Mouse (Mus musculus) brain, adult 2 months (tissue): ENCODE data around the gene Pex19.

Experiments used
- DNase-seq: peaks from one replicate; pipeline ENCODE4 v3.0.0; 2011; ENCODE audit warnings: low read depth, low spot score

The Pex19 gene

GRCm38 (mm10) chr1:172133535-172133934 lies 7.0 kb downstream of the Pex19 start:
- peak; percentile 51 for DNase-seq

DNA sequence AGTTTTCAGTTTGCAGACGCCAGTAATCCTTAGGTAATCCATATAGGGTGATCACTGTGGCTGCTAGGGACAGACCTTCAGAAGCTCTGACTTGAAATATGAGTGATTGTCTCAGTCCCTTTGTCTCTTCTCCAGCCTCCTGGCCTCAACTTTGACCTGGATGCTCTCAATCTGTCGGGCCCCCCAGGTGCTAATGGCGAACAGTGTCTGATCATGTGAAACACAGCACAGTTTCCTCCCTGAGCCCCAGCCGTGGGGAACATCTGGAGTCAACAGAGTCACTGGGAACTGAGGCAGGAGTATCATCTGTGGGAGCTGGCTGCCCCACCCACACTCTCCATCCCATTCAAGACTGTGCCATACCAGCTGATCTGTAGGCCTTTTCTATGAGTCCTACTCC lies 7.5 kb downstream of the Pex19 start:
- DNase-seq = no peak

DNA sequence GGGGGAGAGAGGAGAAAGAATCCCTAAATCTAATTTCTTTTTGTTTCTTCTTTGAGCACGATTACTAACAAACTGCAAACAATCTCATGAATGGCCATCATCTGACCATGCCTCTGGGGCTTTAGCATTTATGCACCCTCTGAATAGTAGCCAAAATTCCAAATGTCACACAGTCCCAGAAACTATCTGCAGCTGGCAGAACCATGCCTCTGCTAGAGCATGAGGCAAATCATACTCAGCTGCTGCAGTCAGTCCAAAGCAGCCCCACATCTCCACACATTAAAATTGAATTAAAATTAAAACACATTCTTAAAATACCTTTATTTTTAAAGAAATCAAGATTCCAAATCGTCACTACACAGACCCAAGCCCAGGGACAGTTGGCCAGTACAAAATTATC lies 13.6 kb downstream of the Pex19 start:
- no peak for DNase-seq

- DNase-seq = peak; percentile 43
These were observed 14.3 kb downstream of the Pex19 start for GRCm38 (mm10) chr1:172140825-172141224.

DNA sequence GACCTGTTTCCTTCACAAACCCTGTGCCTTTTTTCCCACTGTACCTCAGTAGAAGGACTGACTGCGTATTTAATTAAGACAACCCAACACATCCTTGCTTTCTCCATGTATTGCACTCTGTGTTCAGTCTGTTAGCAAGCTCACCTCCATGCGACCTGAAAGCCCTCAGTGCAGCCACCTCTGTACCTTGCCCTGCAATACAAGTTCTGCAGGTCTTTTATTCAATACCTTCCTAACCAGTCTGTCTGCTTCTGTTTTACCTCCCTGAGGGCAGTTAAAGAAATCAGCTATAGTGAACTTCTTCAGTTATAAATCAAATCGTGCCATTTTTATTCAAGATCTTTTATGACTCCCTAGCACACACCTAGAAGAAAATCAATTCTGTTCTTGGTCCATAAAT lies 15.0 kb downstream of the Pex19 start:
- DNase-seq = no peak

DNA sequence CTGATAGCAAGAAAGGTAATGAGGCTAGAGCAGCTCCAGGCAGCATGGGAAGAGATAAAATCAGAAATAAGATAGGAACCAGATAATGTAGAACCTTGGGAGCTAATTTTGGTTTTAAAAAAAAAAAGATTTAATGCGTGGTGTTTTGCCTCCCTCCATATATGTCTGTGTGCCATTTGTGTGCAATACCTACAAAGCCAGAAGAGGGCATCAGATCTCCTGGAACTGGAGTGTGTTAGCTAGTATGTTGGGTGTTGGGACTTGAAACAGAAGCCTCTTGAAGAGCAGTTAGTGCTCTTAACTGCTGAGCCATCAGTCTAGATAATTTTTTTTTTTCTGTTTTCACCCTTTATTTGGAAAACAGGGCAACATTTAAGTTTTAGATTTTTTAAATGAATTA lies 17.0 kb downstream of the Pex19 start:
- peak; percentile 87 for DNase-seq

- peak; percentile 98 for DNase-seq
These were observed 21.3 kb downstream of the Pex19 start, which contains the start of gene Dcaf8 for GRCm38 (mm10) chr1:172147835-172148278. Gene Dcaf8 (plus strand): TSS chr1:172148084.

GRCm38 (mm10) chr1:172148279-172148954 lies 21.9 kb downstream of the Pex19 start:
- peak; percentile 45 for DNase-seq

- no peak for DNase-seq
These were observed 22.6 kb downstream of the Pex19 start for GRCm38 (mm10) chr1:172148955-172149815.

GRCm38 (mm10) chr1:172154536-172154935 lies 28.0 kb downstream of the Pex19 start:
- no peak for DNase-seq

GRCm38 (mm10) chr1:172155518-172155917 lies 29.0 kb downstream of the Pex19 start:
- no peak for DNase-seq

DNA sequence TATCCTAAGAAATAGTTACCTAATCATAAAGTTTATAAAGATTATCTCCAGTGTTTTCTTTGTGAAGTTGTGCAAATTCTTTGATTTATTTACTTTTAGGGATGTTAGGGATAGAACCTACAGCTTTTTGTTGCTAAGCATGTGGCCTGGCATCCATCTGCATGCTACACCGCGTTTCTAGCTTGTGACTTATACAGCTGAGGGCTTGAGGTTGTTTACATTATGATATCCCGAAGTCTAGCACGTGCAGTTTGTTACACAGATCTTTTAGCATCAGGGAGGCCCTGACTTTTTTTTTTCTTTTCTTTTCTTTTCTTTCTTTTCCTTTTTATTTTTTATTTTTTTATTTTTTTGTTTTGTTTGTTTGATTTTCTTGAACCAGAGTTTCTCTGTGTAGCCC lies 33.4 kb downstream of the Pex19 start:
- no peak for DNase-seq

- DNase-seq = no peak
These were observed 34.0 kb downstream of the Pex19 start for GRCm38 (mm10) chr1:172160508-172160907.

GRCm38 (mm10) chr1:172162009-172162408 lies 35.5 kb downstream of the Pex19 start:
- DNase-seq = peak; percentile 76

DNA sequence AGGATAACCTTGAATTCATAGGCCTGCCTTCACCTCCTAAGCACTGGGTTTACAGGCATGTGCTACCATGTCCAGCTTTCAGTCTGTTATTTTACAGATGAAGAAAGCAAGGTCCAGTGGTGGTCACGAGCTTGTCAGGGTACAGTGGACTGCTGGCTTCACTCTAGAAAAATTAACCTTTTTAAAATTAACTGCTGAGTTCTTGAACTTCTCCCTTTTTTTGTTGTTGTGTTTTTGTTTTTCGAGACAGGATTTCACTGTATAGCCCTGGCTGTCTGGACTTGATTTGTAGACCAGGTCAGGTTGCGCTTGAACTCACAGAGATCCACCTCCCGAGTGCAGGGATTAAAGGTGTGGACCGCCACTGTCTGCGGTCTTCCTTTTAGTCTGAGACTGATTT lies 36.4 kb downstream of the Pex19 start:
- DNase-seq = no peak

DNA sequence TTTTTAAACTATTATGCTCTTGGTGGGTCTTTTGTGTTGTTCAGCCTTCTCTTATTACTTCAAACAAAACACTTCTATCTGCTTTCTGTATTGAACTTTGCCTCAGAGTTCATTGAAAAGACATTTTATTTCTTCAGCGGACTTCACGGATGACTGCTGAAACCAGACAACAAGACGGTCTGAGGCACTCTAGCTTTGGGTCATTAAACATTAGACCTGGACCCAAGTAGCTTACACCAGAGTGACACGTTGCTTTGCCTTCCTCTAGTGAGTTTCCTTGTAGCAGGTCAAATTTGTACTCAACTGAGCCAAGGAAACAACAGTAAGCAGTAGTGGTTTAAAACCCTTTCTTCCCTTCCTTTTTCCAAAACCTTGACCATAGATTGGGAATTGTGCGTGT lies 41.4 kb downstream of the Pex19 start:
- no peak for DNase-seq

- DNase-seq = no peak
These were observed 43.3 kb downstream of the Pex19 start for GRCm38 (mm10) chr1:172169809-172170208.

GRCm38 (mm10) chr1:172172381-172172780 lies 45.8 kb downstream of the Pex19 start:
- DNase-seq = no peak

DNA sequence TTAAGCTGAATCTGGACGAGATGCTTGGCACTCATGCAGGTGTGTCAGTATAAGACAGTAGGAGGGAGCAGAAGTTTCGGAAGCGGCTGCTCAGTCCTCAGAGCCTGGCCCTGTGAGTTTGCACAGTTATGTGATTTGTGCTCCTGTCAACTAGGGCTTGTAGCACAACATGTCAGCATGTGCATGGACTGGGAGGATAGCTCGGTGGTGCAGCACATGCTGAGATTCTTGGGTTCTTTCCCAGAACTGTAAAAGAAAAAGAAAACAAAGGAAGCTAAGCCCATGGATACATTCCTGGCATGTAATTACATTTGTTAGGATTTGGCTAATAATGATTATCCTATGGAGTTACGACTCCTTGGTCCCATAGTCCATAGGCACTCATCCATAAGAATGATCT lies 46.6 kb downstream of the Pex19 start:
- DNase-seq = no peak

GRCm38 (mm10) chr1:172177791-172178190 lies 51.2 kb downstream of the Pex19 start:
- DNase-seq = no peak

DNA sequence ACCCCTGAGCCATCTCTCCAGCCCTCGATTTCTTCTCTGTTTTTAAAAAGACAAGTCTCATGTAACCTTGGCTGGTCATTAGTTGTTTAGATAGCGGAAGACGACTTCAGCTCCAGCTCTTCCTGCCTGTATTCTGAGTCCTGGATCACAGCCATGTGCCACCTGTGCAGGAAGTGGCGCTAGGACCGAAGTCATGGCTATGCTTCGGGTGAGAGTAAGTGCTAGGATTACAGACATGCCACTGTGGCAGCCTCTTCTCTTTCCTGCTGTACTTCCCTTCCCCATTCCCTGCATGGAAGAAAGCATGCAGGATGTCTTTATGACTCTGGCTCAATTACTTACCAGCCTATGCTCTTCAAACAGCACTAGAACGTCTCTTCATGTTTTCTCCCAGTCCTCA lies 52.5 kb downstream of the Pex19 start:
- no peak for DNase-seq

- no peak for DNase-seq
These were observed 54.3 kb downstream of the Pex19 start for GRCm38 (mm10) chr1:172180881-172181280.

GRCm38 (mm10) chr1:172181777-172182176 lies 55.2 kb downstream of the Pex19 start:
- DNase-seq = no peak
